Mouse (Mus musculus) lung, postnatal 0 days (tissue): ENCODE results near the gene Slc4a1.
A peak's percentile ranks its signal among the peaks of the same experiment; 100 is the strongest.

Experiments used
- CTCF ChIP-seq: IDR thresholded peaks from 2 replicates; pipeline ENCODE4 v1.5.1; 2016; ENCODE audit warnings: antibody characterized with exemption, mild to moderate bottlenecking
- EP300 ChIP-seq: IDR thresholded peaks from 2 replicates; pipeline ENCODE4 v1.6.1; 2016; ENCODE audit warnings: antibody characterized with exemption, mild to moderate bottlenecking, control low read depth

- TF ChIP-seq CTCF (peak; percentile 48), EP300 (no peak)
Measured at GRCm38 (mm10) chr11:102320686-102321005, 45.4 kb downstream of the Slc4a1 start.
